Mouse (Mus musculus) intestine, postnatal 0 days (tissue): ENCODE data around the gene Satb2. TPM values are rescaled to one million over a fixed set of nuclear protein-coding genes. Genes with fewer than 3 reads are reported as not detected.

ENCODE experiments used
- ATAC-seq: fragments of 200-750 bp; cut with Nextera tagmentation; 2 replicates; pipeline ENCODE4 v1.8.0; 2017; ENCODE audit warnings: mild to moderate bottlenecking, moderate TSS enrichment, moderate library complexity
- H3K27ac ChIP-seq: fragments of 300-500 bp; sonication (generic); 2 replicates; pipeline ENCODE4 v1.5.1; 2014; ENCODE audit warnings: mild to moderate bottlenecking, low read depth, low read length, moderate library complexity
- H3K27me3 ChIP-seq: fragments of 300-500 bp; sonication (generic); replicated peaks from 2 replicates; pipeline ENCODE4 v1.6.1; 2014; ENCODE audit warnings: low read length, mixed read lengths; ENCODE audit not compliant: control insufficient read depth, insufficient read depth
- H3K36me3 ChIP-seq: fragments of 300-500 bp; sonication (generic); 2 replicates; pipeline ENCODE4 v1.6.1; 2014; ENCODE audit warnings: mild to moderate bottlenecking, moderate library complexity; ENCODE audit not compliant: control insufficient read depth, insufficient read depth
- H3K4me1 ChIP-seq: fragments of 300-500 bp; sonication (generic); replicated peaks from 2 replicates; pipeline ENCODE4 v1.6.1; 2014; ENCODE audit warnings: antibody characterized with exemption, low read length, mixed read lengths; ENCODE audit not compliant: control insufficient read depth, insufficient read depth
- H3K4me2 ChIP-seq: fragments of 300-500 bp; sonication (generic); replicated peaks from 2 replicates; pipeline ENCODE4 v1.6.1; 2014; ENCODE audit warnings: low read depth, mild to moderate bottlenecking, moderate library complexity
- H3K4me3 ChIP-seq: fragments of 300-500 bp; sonication (generic); 2 replicates; pipeline ENCODE4 v1.5.1; 2014; ENCODE audit warnings: low read depth, low read length
- H3K9ac ChIP-seq: fragments of 300-500 bp; sonication (generic); 2 replicates; pipeline ENCODE4 v1.6.1; 2014; ENCODE audit warnings: mild to moderate bottlenecking, low read depth, low read length
- H3K9me3 ChIP-seq: fragments of 300-500 bp; sonication (generic); 2 replicates; pipeline ENCODE4 v1.6.1; 2016; ENCODE audit warnings: mixed run types; ENCODE audit not compliant: control insufficient read depth
- CTCF ChIP-seq: sonication (generic); IDR thresholded peaks from 2 replicates; pipeline ENCODE4 v1.5.1; 2016; ENCODE audit warnings: low read depth, mild to moderate bottlenecking, control low read depth, antibody characterized with exemption, moderate library complexity
- WGBS: fragments of 180-500 bp; shearing (Covaris S2); extraction: QIAGEN DNeasy Blood & Tissue Kit; methylation state at CpG from one replicate; pipeline ENCODE4 v1.1.7; 2014; 5-methylcytosine and 5-hydroxymethylcytosine counted together
- polyA plus RNA-seq: library from polyadenylated mRNA; unstranded; fragments of >200 nt; fragmentation: Nextera tagmentation; extraction: Ambion mirVana; gene quantifications from 2 replicates; pipeline ENCODE4 v1.2.1, GENCODE M21; 2015

The Satb2 gene
- polyA plus RNA-seq, 1 experiment from 2014 or later = 2.4 TPM

DNA sequence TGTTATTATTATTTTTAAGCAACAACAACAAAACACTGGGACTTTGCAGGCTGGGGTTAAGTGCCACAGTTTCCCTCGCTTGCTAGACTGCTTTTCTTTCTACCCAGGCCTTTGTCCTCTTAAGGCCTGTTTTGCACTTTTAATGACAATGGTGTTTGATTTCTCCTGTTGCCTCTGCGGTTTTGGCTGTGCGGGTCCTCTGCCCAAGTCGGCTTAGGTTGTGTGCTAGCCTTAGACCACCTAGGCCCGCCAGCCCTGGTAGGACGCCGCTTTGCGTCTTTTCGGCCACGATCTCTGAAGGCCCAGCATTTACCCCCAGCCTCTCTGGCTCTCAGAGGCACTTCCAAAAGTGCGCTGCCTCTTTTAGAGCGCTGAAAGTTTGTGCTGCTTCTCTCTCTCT, 2.9 kb downstream of the Satb2 start:
- 0 out of 2 replicates have a peak overlapping the region, but pooled peaks have one; percentile 13 for H3K4me2 ChIP-seq
- TF ChIP-seq CTCF = no peak
- H3K27ac ChIP-seq = no peak overlapping the region
- no peak for ATAC-seq
- no peak overlapping the region for H3K4me3 ChIP-seq
- 27% methylated on average over 12 of the region's 12 CpGs for WGBS
- no peaks in the 10 kb centered on the region for H3K9me3 ChIP-seq
- no peaks in the 10 kb centered on the region for H3K4me1 ChIP-seq
- H3K36me3 ChIP-seq = no peaks in the 10 kb centered on the region
- no peak overlapping the region for H3K9ac ChIP-seq
- peaks cover 49% of the 10 kb centered on the region for H3K27me3 ChIP-seq

- no peak overlapping the region for H3K4me2 ChIP-seq
- no peaks in the 10 kb centered on the region for H3K4me1 ChIP-seq
- 24% methylated on average over 14 of the region's 14 CpGs for WGBS
- no peak overlapping the region for H3K4me3 ChIP-seq
- H3K36me3 ChIP-seq = no peaks in the 10 kb centered on the region
- ATAC-seq = no peak
- H3K9me3 ChIP-seq = no peaks in the 10 kb centered on the region
- H3K27ac ChIP-seq = no peak overlapping the region
- peaks cover 51% of the 10 kb centered on the region for H3K27me3 ChIP-seq
- TF ChIP-seq CTCF = no peak
- H3K9ac ChIP-seq = no peak overlapping the region
Observed at GRCm38 (mm10) chr1:56974187-56974586, 4.3 kb downstream of the Satb2 start.

- peak overlapping the region; percentile 71 for H3K4me3 ChIP-seq
- under 1% methylated on average over 16 of the region's 16 CpGs for WGBS
- no peaks in the 10 kb centered on the region for H3K9me3 ChIP-seq
- H3K36me3 ChIP-seq = no peaks in the 10 kb centered on the region
- peak overlapping the region; percentile 71 for H3K9ac ChIP-seq
- H3K4me1 ChIP-seq = no peaks in the 10 kb centered on the region
- no peak for TF ChIP-seq CTCF
- peak overlapping the region; percentile 98 for H3K4me2 ChIP-seq
- H3K27me3 ChIP-seq = peaks cover 53% of the 10 kb centered on the region
- ATAC-seq = no peak
- H3K27ac ChIP-seq = no peak overlapping the region
Observed at GRCm38 (mm10) chr1:56973593-56973950, 4.9 kb downstream of the Satb2 start.

DNA sequence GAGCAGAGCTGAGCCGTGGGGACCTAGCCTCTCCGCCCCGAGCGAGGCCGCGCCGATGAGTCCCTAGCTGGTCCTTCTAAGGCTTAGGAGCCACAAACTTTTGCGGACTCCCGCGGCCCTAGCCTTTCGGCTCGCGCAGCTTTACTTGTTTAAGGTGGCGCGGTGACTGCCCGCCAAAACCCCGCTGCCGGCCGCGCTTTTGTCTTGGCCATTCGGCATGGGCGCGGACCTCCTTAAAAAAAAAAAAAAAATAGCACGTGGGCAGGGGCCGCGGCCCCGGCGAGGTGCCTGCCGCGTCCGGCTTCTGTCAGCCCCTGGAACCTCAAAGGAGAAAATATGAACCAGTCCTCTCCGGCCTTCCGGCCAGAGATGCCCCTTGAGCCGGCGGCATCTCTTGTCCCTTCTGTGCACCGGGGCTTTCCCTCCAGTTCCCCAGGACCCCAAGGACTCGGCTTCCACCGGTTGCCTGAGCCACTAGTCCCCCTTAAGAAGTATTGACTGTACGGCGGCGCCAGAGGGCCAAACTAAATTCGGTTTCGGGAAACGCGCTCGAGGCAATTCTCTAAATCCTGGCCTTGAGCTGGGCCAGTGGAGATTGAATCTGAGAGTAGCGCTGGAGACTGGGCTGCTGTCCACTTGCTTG, 5.4 kb downstream of the Satb2 start:
- Histone ChIP-seq H3K9ac (peak overlapping the region; percentile 71), H3K27me3 (peaks cover 49% of the 10 kb centered on the region), H3K4me3 (peak overlapping the region; percentile 71), H3K36me3 (no peaks in the 10 kb centered on the region), H3K9me3 (no peaks in the 10 kb centered on the region), H3K4me2 (peak overlapping the region; percentile 98), H3K4me1 (no peaks in the 10 kb centered on the region), H3K27ac (peak overlapping the region; percentile 57; the same call in 1 of the 2 replicates)
- WGBS = under 1% methylated on average over 44 of the region's 47 CpGs
- ATAC-seq = peak; percentile 42
- no peak for TF ChIP-seq CTCF

GRCm38 (mm10) chr1:56972251-56972949, 6.0 kb downstream of the Satb2 start:
- no peak for TF ChIP-seq CTCF
- WGBS = under 1% methylated on average over 58 of the region's 83 CpGs
- no peaks in the 10 kb centered on the region for H3K36me3 ChIP-seq
- H3K9ac ChIP-seq = peak overlapping the region; percentile 71
- H3K4me3 ChIP-seq = peak overlapping the region; percentile 71
- peak overlapping the region; percentile 98 for H3K4me2 ChIP-seq
- H3K9me3 ChIP-seq = no peaks in the 10 kb centered on the region
- no peaks in the 10 kb centered on the region for H3K4me1 ChIP-seq
- ATAC-seq = peak; percentile 71
- H3K27me3 ChIP-seq = peaks cover 42% of the 10 kb centered on the region
- peak overlapping the region; percentile 57; the same call in 1 of the 2 replicates for H3K27ac ChIP-seq

DNA sequence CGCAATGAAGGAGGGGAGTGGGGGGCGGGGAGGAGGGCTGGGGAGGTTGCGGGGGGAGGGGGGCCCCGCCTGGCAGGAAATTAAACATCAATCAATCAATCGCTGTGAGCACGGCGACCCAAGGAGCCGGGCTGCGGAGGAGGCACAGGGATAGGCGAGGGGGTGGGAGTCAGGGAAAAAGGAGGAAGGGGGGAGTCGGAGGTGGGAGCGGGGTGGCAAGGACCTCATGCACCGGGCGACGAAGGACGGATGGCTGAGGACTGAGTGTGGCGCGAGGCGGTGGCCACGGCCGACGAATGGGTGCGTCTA, 6.6 kb downstream of the Satb2 start:
- no peak for TF ChIP-seq CTCF
- whole genome bisulfite sequencing = under 1% methylated on average over 21 of the region's 23 CpGs
- peak overlapping the region; percentile 98 for H3K4me2 ChIP-seq
- no peaks in the 10 kb centered on the region for H3K36me3 ChIP-seq
- peak overlapping the region; percentile 57; the same call in 1 of the 2 replicates for H3K27ac ChIP-seq
- peak overlapping the region; percentile 71 for H3K4me3 ChIP-seq
- ATAC-seq = no peak
- H3K9ac ChIP-seq = peak overlapping the region; percentile 71
- H3K9me3 ChIP-seq = no peaks in the 10 kb centered on the region
- no peaks in the 10 kb centered on the region for H3K4me1 ChIP-seq
- H3K27me3 ChIP-seq = peaks cover 37% of the 10 kb centered on the region
